Mouse (Mus musculus): ENCODE data around the gene Nsl1. TPM values are rescaled to one million over a fixed set of nuclear protein-coding genes. Genes with fewer than 3 reads are reported as not detected.
"Not testable (repeated sequence)": the region's sequence is repeated elsewhere in the genome, so short reads cannot be mapped to it uniquely, and the experiment has no call there.

Gene Nsl1
- polyA plus RNA-seq (2016; fragmentation: Nextera tagmentation; extraction: Ambion mirVana): 12.6 and 15.8 TPM in 2 replicates

DNA sequence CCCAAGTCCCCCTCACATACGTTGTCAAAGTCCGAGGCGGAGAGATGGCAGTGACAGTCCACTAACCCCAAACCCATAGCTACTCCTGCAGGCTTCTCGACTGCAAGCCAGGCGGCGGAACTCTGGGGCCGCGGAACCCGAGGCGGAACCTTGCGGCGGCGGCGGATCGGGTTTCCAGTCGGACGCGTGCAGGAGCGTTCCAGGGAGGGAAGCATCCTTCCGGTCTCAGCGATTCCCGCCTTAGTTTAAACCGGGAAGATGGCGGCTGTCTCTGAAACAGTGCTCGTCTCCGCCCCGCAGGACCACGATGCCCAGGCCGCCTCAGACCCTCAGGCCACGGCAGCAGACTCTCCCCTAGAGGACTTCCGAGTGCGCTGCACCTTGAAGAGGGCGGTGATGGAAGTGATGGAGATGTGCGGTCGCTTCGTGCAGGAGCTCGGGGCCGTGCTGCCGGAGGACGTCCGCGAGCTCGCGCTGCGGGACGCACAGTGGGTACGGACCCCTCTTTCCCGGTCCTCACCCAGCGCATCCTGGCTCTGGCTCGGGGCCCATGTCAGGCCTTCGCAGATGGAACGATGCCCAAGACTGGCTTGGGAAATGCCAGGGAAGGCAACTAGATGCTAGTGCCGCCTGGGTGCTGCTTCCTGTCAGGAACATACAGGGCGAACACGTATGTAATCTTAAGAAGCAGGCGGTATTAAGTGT is at the start of gene Nsl1, which contains the start of gene Tatdn3:
Gene Nsl1 (plus strand): TSS at position 232 of the 705 bp plus-strand sequence.
Gene Tatdn3 (minus strand): TSS at position 152 of the 705 bp plus-strand sequence.
- Histone ChIP-seq H3K4me1 (peaks cover 18% of the 10 kb centered on the region), H3K4me2 (replicated peaks) (peak within 1 kb of the TSS; percentile 95), H3K9me3 (replicated peaks) (no peaks in the 10 kb centered on the region), H3K36me3 (peaks cover 20% of the 10 kb centered on the region), H3K27me3 (no peaks in the 10 kb centered on the region; the same call in 1 of the 2 replicates), H3K27ac (peak within 1 kb of the TSS; percentile 44; the same call in 1 of the 2 replicates), H3K9ac (peak within 1 kb of the TSS; percentile 76), H3K4me3 (peak within 1 kb of the TSS; percentile 86)
- WGBS: under 1% methylated on average over 54 of the region's 56 CpGs
- ATAC-seq (ENCODE audit: low FRiP score): peak; percentile 91

DNA sequence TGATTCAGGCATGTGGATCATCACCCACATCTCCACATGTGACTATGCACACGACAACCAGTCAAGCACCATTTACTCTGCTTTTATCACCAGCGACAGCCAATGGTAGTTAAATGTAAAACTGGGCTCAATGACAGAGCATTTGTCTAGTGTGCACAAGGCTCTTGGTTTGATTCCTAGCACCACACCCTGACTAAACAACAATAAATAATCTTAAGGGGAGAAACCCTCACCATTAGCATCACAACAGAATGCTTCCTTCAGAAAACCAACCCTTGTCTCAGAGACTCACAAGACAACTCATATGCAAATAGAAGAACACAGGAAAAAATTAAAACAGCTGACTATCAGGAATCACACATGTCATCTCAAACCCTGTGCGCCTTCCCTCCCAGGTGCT is 48.5 kb upstream of the Nsl1 start:
- Histone ChIP-seq H3K27me3 (no peaks in the 10 kb centered on the region), H3K9ac (no peak overlapping the region), H3K36me3 (peaks cover 44% of the 10 kb centered on the region), H3K9me3 (replicated peaks) (no peaks in the 10 kb centered on the region), H3K4me2 (replicated peaks) (no peak overlapping the region), H3K4me1 (no peaks in the 10 kb centered on the region), H3K27ac (no peak overlapping the region), H3K4me3 (no peak overlapping the region)
- WGBS: 90% methylated on average over 3 of the region's 3 CpGs
- ATAC-seq (ENCODE audit: low FRiP score): no peak

DNA sequence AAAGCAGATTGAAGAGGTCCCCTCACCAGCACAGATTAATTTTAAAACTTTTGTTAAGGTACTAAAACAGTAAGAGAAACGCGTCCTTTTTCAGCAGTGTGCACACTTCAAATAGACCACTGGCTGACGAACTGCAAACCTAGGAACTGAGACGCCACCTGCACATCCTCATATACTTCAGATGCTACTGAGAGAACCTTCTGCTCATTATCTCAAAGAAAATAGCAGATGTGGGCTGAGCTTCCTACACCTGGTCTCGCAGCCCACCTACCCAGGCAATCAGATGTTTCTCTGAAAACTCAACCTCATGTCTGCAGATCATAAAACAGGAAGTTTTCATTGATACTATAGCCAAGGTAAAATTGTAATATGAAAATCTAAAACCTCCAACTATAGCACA is 43.0 kb upstream of the Nsl1 start:
- Histone ChIP-seq H3K9me3 (replicated peaks) (no peaks in the 10 kb centered on the region), H3K27me3 (no peaks in the 10 kb centered on the region), H3K4me1 (peaks cover 5% of the 10 kb centered on the region; the same call in 1 of the 2 replicates), H3K9ac (no peak overlapping the region), H3K4me3 (no peak overlapping the region), H3K36me3 (peaks cover 11% of the 10 kb centered on the region; the same call in 1 of the 2 replicates), H3K27ac (no peak overlapping the region), H3K4me2 (replicated peaks) (no peak overlapping the region)
- no peak for ATAC-seq (ENCODE audit: low FRiP score)
- WGBS: 97% methylated on average over 5 of the region's 5 CpGs

DNA sequence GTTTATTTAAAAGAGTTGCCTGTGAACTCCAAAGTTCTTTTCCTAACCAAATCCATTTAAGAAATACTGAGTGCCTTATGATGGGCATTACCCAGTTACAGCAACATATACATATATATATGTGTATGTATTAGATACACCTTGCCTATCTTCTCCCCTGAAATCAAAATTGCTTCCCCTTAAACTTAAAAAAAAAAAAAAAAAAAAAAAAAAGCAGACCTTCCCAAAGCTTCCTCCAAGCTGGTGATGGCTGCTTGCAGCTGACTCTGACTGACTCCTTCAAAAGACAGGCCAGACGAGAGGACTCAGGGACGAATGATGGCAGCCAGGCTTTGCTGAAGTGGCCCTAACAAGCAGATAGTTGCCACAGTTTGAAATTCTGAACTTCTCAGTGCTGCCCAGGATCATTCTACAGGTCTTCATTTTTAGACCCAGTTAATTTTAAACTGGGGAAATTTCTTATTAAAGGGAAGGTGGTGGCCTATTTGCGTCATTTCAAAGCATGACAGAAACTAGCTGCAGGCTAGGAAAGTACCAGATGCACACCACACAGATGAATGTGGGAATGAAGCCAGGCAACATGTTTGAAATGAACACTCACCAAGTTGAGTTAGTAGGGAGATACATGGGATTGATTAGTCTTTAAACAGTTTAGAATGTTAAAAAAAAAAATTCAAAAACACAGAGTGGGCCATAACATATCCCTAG is 42.4 kb upstream of the Nsl1 start:
- Histone ChIP-seq H3K4me2 (replicated peaks) (no peak overlapping the region), H3K27me3 (no peaks in the 10 kb centered on the region), H3K9ac (no peak overlapping the region), H3K4me1 (peaks cover 10% of the 10 kb centered on the region), H3K9me3 (replicated peaks) (no peaks in the 10 kb centered on the region), H3K36me3 (peaks cover 8% of the 10 kb centered on the region; the same call in 1 of the 2 replicates), H3K27ac (no peak overlapping the region), H3K4me3 (no peak overlapping the region)
- 90% methylated on average over 3 of the region's 3 CpGs for WGBS
- ATAC-seq (ENCODE audit: low FRiP score): no peak

DNA sequence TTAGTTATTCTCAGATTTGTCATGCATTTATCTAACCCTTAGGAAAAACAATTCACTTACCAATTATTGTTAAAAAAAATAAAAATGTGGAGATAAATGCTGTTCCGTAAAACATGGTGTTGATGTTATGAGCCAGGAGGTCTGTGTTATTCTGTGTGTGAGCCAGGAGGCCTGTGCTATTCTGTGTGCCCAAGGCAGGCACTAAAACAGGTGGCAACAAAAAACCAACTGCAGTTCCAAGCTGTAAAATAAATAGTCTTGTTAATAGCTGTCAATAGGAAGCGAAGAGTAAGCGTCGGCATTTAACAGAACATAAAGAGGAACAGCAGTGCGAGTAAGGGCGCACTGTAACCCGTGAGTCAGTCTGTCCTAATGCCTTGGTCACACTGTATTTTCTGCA is 41.8 kb upstream of the Nsl1 start:
- no peak overlapping the region for H3K27ac ChIP-seq
- no peak overlapping the region for H3K4me3 ChIP-seq
- peaks cover 8% of the 10 kb centered on the region; the same call in 1 of the 2 replicates for H3K36me3 ChIP-seq
- H3K9ac ChIP-seq: no peak overlapping the region
- H3K27me3 ChIP-seq: no peaks in the 10 kb centered on the region
- ATAC-seq (ENCODE audit: low FRiP score): no peak
- H3K9me3 ChIP-seq (replicated peaks): no peaks in the 10 kb centered on the region
- H3K4me2 ChIP-seq (replicated peaks): no peak overlapping the region
- H3K4me1 ChIP-seq: peaks cover 11% of the 10 kb centered on the region
- 91% methylated on average over 7 of the region's 7 CpGs for WGBS

DNA sequence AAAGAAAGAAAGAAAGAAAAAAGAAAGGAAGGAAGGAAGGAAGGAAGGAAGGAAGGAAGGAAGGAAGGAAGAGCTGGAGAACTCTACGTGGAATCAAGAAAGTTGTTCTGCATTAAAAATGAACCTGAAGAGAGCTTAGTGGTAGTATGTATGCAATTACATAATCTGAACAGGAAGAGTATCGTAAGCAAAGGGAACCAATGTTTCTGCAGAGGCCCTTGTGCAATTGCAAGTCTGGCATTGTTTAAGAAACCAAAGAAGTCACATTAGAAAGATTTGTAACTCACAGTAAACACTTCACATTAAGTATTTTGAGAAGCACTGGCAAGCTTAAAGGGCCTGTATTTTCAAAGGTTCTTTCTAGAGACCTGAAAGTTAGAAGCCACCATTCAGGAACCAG is 39.7 kb upstream of the Nsl1 start:
- H3K4me3 ChIP-seq: no peak overlapping the region
- ATAC-seq (ENCODE audit: low FRiP score): no peak
- 94% methylated on average over 2 of the region's 2 CpGs for WGBS
- H3K9me3 ChIP-seq (replicated peaks): no peaks in the 10 kb centered on the region
- H3K4me2 ChIP-seq (replicated peaks): no peak overlapping the region
- peaks cover 18% of the 10 kb centered on the region for H3K4me1 ChIP-seq
- peaks cover 8% of the 10 kb centered on the region; the same call in 1 of the 2 replicates for H3K36me3 ChIP-seq
- no peak overlapping the region for H3K9ac ChIP-seq
- H3K27me3 ChIP-seq: no peaks in the 10 kb centered on the region
- no peak overlapping the region for H3K27ac ChIP-seq

DNA sequence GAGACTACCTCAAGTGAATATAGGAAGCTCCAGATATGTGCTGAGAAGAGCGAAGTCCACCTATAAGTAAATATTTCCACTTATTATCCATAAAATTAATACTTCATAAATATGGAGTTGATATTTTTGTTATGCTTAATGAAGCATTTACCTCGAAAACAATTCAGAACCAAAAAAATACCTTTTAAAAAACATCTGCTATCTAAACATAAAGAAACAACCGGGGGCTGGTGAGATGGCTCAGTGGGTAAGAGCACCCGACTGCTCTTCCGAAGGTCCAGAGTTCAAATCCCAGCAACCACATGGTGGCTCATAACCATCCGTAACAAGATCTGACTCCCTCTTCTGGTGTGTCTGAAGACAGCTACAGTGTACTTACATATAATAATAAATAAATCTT is 39.0 kb upstream of the Nsl1 start:
- ATAC-seq (ENCODE audit: low FRiP score); H3K27me3 ChIP-seq; H3K9ac ChIP-seq; H3K36me3 ChIP-seq; H3K9me3 ChIP-seq (replicated peaks); H3K27ac ChIP-seq; H3K4me2 ChIP-seq (replicated peaks); H3K4me3 ChIP-seq: not testable (repeated sequence)
- WGBS: 96% methylated on average over 5 of the region's 6 CpGs
- H3K4me1 ChIP-seq: peaks cover 18% of the 10 kb centered on the region

DNA sequence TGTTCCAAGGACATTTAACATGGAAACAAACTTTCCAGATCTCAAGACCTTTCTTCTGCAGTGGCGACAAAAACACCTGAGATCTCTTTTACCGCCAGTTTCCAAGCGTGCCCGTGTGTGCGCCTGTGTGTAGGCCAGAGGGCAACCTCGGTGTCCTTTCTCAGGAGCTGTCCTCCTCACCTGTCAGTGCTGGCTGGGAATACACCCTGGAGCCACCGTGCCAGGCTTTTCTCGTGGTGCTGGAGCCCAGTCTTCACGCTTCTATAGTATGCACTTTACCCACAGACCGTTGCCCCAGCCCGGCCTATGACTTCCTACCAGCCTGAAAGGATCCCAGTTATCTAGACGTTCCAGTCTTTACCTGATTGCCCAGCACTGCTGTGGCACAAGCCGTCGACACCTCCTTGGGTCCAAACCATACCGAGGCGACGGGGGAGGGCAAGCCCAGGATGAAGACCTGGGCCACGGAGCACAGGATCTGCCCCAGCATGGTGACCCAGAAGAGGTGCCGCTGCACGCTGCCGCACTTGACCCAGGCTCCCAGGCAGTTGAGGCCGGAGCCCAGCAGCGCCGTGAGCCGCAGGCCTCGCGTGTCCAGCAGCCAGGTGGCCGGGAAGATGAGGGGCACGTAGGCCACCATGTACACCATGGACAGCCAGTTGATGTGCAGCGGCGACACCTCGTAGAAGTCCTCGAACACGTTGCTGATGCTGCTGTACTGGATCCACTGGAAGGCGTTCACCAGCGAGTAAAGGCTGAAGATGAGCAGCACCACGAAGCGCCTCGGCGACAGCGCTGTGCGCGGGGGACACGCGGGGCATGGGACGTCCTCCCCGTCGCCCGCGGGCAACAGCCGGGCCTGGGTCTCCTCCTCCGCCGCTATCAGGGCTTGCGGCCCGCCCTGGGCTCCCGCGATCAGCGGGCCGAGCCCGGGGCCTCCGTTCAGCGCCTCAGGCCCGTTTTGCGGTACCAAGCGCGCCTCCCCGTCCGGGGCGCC is 37.5 kb upstream of the Nsl1 start:
- peak overlapping the region; percentile 96 for H3K4me2 ChIP-seq (replicated peaks)
- ATAC-seq (ENCODE audit: low FRiP score): peak; percentile 66; the same call in 1 of the 2 replicates
- H3K9me3 ChIP-seq (replicated peaks): no peaks in the 10 kb centered on the region
- H3K4me3 ChIP-seq: peak overlapping the region; percentile 76
- WGBS: 2% methylated on average over 69 of the region's 69 CpGs
- peaks cover 8% of the 10 kb centered on the region; the same call in 1 of the 2 replicates for H3K36me3 ChIP-seq
- peak overlapping the region; percentile 81 for H3K9ac ChIP-seq
- peaks cover 18% of the 10 kb centered on the region for H3K4me1 ChIP-seq
- no peaks in the 10 kb centered on the region for H3K27me3 ChIP-seq
- H3K27ac ChIP-seq: peak overlapping the region; percentile 95

DNA sequence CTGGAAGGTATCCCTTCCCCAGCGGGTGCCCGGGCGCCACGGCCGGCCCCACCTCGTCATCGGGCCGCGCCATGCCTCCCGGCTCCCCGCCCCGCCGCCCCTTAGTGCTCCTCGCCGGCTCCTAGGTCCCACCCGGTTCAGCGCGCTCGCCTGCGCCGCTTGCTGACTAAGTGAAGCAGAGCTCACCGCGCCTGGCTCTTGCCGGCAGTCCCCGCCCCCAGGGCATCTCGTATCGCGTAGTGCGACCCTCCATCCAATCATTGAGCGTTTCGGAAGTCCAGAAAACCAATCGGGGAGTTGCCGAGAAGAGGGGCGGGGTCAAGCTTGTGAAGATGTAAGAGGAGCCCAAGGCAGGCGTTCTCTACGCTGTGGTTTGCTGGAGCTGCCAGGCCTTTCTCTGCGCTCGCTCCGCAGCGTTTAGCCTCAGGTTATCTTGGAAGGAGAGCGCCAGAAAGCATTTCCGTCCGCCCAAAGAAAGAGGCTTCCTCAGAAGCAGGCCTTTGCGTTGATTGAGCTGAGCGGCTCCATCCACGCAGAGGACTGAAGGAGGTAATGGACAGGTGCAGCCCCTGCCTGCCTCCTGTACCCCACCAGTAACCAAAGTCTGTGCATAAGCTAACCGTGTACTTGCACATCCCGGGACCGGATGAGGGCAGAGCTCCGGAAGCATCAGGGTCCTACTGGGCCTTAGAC is 36.6 kb upstream of the Nsl1 start, which contains the start of gene Flvcr1:
Gene Flvcr1 (minus strand): TSS at position 138 of the 693 bp plus-strand sequence.
- H3K9ac ChIP-seq: peak within 1 kb of the TSS; percentile 81
- peak within 1 kb of the TSS; percentile 95 for H3K27ac ChIP-seq
- H3K4me1 ChIP-seq: peaks cover 18% of the 10 kb centered on the region
- under 1% methylated on average over 49 of the region's 50 CpGs for WGBS
- H3K9me3 ChIP-seq (replicated peaks): no peaks in the 10 kb centered on the region
- peak within 1 kb of the TSS; percentile 76 for H3K4me3 ChIP-seq
- ATAC-seq (ENCODE audit: low FRiP score): peak; percentile 99
- peaks cover 8% of the 10 kb centered on the region; the same call in 1 of the 2 replicates for H3K36me3 ChIP-seq
- H3K27me3 ChIP-seq: no peaks in the 10 kb centered on the region
- H3K4me2 ChIP-seq (replicated peaks): peak within 1 kb of the TSS; percentile 96

DNA sequence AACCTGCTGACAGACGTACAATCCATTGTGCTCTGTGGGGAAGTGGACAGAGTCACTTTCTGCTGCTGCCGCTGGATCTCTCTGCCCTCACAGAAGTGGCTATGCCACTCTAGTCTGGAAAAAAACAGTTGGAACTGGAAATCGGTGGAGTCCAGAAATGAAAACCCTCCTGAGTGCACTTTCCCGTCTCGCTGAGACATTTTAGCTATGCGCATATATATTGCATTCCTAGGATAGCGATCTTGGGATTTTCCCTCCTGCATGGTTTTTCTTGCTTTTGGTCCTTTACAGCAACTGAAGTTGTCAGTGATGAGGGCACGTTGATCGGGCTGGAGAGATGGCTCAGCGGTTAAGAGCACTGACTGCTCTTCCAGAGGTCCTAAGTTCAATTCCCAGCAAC is 32.6 kb upstream of the Nsl1 start:
- no peak for ATAC-seq (ENCODE audit: low FRiP score)
- Histone ChIP-seq H3K4me2 (replicated peaks) (no peak overlapping the region), H3K4me3 (no peak overlapping the region), H3K27me3 (no peaks in the 10 kb centered on the region), H3K36me3 (no peaks in the 10 kb centered on the region), H3K27ac (no peak overlapping the region), H3K4me1 (peaks cover 9% of the 10 kb centered on the region), H3K9me3 (replicated peaks) (no peaks in the 10 kb centered on the region), H3K9ac (no peak overlapping the region)
- 70% methylated on average over 10 of the region's 10 CpGs for WGBS

DNA sequence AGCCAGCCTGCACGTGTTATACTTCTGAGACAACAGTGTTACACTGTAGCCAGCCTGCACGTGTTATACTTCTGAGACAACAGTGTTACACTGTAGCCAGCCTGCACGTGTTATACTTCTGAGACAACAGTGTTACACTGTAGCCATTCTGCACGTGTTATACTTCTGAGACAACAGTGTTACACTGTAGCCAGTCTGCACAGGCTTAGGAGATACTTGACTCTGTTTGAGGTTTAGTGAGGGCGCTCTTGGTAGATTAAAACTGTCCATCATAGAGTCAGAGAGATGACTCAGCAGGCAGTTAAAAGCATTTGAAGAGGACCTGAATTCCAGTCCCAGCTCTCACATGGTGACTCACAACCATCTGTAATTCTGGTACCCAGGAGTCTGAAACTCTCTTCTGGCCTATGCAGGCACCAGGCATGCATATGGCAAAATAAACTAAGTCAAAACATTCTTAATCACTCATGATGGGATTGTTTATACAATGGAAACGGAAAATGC is 31.8 kb upstream of the Nsl1 start:
- not testable (repeated sequence) for H3K27ac ChIP-seq; H3K4me3 ChIP-seq; H3K9ac ChIP-seq; H3K9me3 ChIP-seq (replicated peaks); H3K4me1 ChIP-seq; H3K4me2 ChIP-seq (replicated peaks); H3K36me3 ChIP-seq; ATAC-seq (ENCODE audit: low FRiP score); H3K27me3 ChIP-seq
- 83% methylated on average over 6 of the region's 6 CpGs for WGBS
